Mouse (Mus musculus) layer of hippocampus, postnatal 25 days (tissue): ENCODE results near the gene Araf. TPM values are rescaled to one million over a fixed set of nuclear protein-coding genes. Genes with fewer than 3 reads are reported as not detected.
"Not testable (repeated sequence)": the region's sequence is repeated elsewhere in the genome, so short reads cannot be mapped to it uniquely, and the experiment has no call there.

ENCODE experiments used
- DNase-seq, 2 experiments: peaks; one replicate each; pipeline ENCODE4 v3.0.0; 2022; ENCODE audit warnings: mixed read lengths in 2 of 2, low spot score in 1 of 2; ENCODE audit errors: extremely low spot score in 1 of 2
- total RNA-seq, 2 experiments: library from RNA; stranded (reverse); gene quantifications; 2 replicates each; pipeline ENCODE4 v1.2.3; 2021

The Araf gene
- 100 to 1,000 TPM; 187 to 192 TPM for total RNA-seq

DNA sequence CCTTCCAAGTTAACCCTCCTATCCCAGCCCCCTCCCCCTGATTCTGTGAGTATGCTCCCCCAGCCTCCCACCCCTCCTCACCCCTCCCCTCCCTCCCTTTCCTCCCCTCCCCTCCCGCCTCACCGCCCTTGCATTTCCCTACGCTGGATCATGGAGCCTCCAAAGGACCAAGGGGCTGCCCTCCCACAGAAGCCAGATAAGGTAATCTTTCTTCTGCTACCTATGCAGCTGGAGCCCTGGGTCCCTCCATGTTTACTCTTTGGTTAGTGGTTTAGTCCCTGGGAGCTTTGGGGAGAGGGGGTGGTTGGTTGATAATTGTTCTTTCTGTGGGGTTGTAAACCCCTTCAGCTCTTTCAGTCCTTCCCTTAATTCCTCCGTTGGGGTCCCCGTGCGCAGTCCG, at the start of gene Araf:
TSS of gene Araf (plus strand) at position 134 of the 400 bp plus-strand sequence.
- peak in 1 of 2 experiments; percentile 16 for DNase-seq

DNA sequence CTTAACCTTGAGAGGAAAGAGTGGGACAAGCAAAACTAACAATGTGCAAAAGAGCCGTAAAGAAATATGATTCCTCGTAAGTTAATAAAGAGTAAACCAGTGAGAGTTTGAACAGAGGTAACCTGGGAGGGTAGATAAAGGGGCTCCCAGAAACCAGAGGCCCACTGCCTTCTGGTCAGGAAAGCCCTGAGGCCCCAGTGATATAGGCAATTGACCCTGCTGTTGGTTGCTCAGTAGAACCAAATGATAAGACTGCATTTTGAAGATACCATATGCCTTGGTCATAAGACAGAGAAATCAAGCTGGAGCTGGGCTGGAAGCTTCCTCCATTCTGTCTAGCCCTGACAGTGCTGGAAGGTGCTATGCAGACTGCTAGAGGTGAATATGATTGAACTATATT, 48.8 kb upstream of the Araf start:
- DNase-seq = no peak

DNA sequence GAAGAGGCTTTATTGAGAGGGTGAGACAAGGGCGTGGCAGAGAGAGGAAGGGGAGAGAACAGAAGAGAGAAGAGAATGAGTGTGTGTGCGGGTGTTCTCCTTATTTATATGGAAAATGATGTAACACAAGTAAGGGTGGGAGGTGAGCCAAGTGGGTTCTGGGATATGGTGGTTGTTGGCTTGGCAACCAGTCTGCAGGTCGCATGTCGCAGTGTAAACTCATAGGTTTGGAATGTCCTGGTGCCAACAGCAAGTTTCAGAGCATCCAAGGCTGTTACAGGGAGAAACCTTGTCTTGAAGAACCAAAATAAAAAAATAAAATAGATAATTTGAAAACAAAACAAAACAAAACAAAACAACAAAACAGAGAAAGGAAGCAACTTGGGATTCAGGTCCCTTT, 36.4 kb upstream of the Araf start:
- no peak for DNase-seq

DNA sequence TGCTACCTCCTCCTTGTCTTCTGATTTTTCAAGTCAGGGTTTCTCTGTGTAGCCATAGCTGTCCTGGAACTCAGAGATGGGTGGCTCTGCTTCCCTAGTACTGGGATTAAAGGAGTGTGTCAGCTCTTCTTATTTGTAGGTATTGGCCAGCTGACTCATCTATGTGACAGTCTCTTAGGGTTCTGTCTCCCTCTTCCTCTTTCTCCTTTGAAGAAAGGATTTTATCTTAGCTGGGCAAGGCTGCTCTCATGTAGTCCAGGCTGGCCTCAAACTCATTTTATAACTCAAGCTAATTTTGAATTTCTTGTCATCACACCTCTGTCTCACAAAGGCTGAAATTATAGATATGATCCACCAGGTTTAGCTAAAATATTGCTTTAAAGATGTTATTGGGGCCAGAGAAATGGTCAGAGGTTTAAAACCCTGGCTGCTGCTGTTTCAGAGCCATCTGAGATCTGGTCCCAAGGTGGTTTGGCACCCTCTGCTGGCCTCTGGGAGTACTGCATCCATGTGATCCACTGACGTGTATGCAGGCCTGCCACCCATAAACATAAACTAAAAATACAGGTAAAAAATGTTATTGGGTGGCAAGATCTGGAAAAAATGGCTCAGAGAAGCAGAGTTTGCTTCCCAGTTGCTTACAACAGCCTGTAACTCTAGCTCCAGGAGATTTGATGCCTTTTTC, 26.8 kb upstream of the Araf start:
- DNase-seq = peak; percentile 77 to 95

DNA sequence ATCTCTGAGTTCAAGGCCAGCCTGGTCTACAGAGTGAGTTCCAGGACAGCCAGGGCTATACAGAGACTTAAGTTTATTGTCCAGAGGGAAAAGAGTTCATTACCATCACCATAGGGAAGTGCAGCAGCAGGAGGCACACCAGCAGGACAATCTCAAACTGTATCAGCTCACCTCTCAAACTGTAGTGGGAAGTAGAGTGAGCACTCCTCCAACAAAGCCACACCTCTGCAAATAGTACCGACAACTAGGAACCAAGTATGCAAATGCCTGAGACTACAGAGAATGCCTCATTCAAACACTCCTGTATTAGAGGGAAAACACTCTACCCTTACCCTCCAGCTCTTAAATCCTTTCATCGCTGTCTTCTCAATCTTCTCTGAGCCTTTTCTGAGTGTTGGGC, 25.9 kb upstream of the Araf start:
- DNase-seq = no peak

DNA sequence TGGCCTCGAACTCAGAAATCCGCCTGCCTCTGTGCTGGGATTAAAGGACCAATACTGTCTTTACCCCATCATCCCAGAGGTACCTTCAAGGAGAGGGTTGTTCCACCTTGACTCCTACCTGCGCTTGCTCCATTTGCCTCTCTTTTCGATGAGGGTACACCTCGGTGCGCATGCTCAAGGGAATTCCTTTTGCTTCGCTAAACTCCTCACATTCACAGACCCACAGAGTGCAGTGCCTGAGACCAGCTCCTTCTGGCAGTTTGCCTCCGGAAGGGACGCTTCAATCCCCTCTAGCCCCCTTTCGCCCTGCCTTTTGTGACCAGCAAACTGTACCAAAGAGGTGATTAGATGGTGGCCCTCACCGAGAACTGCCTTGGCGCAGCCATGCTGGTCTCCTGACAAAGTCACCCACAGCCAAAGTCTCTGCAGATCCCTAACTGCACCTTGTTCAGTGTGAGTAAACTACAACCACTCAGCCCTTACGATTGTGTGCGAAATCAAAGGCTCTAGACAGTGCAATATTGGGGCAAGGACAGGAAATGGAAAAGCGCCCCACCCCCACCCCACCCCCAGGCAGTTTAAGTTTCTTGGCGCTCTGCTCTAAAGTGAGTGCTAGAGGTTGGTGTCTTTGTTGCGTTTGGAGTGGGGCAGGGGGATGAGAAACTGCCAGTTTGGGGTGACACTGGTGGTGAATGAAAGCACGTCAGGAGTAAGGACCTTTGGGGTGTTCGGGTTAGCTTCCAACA, 22.2 kb upstream of the Araf start:
- no peak for DNase-seq

DNA sequence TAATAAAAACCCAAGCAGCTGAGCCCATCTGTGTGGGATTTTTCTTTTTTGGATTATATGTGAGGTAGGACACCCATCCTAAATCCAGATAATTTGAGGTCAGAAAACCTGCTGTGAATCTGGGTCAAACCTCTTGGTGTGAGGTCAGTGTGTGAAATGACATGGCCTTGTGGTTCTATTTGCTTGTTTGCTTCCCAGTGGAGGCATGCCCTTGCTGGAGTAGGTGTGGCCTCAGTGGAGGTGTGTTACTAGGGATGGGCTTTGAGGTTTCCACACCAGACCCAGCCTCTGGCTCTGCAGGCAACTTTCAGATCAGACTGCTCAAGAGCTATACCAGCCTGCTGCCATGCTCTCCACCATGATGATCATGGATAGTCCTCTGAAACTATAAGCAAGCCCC, 20.0 kb upstream of the Araf start:
- DNase-seq = no peak

DNA sequence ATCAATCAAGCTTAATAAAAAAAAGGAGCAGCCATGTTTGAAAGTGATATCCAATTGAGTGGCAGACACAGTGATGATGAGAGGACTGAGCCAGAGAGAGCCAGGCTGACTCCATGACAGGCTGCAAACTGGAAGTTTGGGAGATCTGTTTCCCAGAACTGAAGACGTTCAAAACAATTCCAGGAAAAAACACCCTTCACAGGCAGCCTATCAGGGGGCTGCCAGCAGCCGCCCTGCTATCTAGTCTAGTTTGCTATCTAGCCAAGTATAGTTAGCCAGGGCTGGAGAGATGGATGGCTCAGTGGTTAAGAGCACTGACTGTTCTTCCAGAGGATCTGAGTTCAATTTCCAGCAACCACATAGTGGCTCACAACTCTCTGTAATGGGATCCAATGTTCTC, 10.3 kb upstream of the Araf start:
- DNase-seq = no peak

DNA sequence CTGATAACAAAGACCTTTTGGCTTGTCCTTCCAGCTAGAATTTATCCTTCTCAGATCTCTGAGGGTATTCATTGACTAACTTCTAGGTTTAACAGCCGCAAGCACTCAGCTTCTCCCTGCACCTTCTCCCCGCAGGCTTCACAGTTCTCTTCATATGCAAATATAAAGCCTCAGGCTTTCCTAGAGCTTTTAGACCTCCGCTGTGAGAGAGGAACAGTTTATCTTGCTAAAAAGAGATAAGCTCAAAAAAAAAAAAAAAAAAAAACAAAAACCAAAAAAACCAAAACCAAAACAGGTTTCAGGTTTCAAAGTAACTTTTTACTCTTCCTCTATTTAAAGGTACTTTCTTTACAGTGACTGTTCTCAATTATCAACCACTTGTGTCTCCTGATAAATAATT, 5.2 kb upstream of the Araf start:
- no peak for DNase-seq

DNA sequence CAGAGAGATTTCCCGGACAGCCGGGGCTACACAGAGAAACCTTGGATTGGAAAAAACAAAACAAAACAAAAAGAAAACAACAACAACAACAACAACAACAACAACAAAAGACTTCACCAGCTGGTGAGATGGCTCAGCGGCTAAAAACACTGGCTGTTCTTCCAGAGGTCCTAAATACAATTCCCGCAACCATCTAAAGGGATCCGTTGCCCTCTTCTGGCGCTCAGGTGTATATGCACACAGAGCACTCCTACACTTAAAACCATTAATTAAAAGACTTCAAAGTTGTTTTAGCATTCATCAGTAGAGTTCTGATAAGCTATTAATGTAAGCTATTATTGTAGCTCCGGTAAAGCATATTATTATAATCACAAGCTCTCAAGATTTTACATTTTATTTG, 4.4 kb upstream of the Araf start:
- no peak for DNase-seq

DNA sequence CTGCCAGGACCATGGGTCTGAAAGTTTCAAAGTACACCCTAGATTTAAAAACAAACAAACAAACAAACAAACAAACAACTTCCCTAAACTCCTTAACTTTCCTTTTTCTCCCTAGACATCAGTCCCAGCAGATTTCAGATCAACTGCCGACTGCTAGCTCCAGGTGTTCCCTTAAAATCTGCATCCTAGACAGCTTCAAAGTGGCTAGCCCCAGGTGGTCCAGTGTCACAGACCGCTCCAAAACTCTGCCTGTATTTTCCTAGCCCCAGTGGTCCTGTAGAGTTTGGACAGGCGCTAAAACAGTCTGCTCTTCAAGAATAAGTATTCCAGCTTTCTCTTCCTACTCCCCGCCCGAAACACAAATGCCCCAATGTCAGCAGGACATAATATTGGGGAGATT, 3.4 kb upstream of the Araf start:
- DNase-seq = no peak

DNA sequence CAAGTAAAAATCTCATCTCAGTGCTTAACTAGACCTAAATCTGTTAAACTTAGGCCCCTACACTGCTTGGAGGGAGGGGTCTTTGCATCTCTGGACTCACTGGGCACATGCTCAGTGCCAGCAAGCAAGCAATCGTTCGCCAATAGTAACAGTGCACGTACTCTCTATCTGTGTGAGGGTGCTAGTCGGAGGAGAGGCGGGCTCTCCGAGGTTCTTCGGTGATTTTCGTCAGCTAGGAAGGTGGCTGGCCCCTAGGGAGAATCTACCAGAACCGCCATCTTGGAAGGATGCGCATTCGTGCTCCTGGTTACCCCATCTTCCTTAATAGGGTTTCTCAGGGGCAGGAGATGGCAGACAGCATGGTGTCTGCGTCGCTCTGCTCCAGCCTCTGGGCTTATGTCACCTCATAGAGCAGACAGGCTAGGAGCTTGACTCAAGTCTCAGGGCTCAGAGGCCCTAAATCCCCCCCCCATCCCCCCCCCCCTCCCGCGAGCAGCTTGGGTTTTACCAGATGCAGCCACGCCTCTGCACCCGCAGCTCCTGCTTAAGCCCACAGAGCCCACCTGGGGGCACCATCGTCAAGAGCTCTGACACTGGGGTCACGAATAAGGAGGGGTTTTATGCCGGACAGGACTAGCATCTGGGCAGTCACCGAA, 655 bp downstream of the Araf start:
- peak; percentile 47 to 60 for DNase-seq

DNA sequence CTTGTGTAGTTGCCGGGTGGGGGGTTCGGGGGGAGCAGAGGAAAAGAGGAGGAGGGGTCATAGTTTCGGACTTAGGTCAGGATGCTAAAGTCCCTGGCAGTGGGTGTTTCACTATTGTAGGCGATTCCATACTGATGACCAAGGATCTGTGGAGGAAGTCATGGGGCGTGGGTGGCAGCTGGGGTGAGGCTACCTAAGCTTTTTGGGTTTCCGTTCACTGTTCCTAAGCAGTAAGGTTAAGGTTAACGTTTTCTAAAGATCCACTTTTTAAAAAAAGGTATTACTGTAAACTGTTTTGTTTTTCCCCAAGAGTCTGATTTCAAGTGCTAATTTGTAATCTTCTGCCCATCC, 1.2 kb downstream of the Araf start:
- DNase-seq = no peak

DNA sequence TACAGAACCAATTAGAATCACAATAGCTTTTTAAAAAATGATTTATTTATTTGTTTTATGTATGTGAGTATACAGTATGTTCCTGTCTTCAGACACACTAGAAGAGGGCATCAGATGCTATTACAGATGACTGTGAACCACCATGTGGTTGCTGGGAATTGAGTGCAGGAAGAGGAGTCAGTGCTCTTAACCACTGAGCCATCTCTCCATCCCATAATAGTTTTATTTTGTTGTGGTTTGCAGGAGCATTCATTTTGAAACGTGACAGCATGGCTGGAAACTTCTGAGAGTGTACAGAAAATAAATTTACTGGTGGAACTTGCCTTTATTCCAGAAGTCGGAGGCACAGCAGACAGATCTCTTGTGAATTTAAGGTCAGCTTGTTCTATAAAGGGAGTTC, 3.8 kb downstream of the Araf start:
- DNase-seq = no peak

DNA sequence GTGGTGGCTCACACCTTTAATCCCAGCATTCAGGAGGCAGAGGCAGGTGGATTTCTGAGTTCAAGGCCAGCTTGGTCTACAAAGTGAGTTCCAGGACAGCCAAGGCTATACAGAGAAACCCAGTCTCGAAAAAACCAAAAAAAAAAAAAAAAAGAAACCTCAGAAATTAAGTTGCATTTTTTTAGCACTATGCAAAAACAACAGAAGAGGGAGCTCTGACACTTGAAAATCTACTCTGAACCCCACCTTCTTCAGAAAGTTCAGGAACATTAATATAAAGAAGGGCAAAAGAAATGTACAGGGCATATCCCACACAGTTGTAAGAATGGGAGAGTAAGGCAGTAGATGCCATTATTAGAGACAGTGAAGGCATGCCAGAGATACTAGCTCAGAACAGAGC, 6.7 kb downstream of the Araf start:
- DNase-seq = not testable (repeated sequence)

DNA sequence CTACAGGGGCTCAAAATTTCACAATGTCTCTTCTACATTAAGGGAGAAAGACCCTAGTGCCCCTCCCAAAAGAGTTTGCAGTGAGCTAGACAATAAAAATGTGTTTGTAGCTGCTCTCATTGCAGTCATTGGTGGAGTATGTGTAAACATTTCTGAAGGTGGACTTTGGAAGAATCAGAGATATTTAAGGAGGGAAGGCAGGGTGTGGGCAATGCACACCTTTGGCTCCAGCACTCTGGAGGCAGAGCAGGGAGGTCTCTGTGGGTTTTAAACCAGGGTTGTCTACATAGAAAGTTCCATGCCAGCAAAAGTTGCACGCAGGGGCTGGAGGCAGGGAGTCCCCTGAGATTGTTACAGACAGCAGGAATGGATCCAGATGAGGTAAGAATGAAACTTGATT, 8.7 kb downstream of the Araf start:
- DNase-seq = no peak

DNA sequence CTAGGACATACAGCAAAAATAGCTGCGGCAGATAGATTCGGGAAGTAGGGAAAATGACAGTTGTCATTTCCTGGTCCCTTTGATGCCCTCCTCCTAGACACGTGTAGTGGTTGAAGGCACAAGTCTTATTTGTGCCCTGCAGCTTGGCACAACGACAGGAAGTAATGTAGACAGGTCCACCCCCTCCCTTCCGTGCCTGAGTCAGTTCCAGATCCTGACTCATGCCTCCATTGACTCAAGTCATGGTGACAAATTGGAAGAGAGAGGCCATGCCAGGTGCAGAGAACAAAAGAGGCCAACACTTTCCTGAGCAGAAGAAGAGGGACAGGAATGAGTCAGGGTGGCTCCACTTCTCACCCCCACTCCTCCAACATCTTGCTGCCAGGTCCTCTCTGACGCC, 19.4 kb downstream of the Araf start:
- no peak for DNase-seq

DNA sequence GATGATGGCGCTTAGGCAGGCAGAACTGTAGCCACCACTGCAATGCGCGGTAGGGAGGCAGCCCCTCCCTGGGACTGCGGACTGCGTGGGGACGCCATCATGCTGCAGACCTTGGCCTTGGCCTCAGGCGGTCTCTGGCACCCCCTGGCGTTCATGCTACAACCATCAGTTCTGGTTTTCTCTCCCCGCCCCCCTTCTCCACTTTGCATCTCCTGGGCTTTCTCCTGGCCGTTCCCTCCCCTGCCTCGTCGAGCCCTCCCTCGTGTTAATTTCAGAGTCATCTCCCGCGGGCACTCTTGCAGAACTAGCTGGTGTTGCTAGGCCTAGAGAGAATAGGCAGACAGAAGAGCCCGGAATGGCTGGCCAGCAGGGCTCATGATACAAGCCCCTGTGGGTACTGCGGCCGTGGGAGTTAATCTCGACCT, 21.6 kb downstream of the Araf start:
- DNase-seq = peak; percentile 67 to 80

DNA sequence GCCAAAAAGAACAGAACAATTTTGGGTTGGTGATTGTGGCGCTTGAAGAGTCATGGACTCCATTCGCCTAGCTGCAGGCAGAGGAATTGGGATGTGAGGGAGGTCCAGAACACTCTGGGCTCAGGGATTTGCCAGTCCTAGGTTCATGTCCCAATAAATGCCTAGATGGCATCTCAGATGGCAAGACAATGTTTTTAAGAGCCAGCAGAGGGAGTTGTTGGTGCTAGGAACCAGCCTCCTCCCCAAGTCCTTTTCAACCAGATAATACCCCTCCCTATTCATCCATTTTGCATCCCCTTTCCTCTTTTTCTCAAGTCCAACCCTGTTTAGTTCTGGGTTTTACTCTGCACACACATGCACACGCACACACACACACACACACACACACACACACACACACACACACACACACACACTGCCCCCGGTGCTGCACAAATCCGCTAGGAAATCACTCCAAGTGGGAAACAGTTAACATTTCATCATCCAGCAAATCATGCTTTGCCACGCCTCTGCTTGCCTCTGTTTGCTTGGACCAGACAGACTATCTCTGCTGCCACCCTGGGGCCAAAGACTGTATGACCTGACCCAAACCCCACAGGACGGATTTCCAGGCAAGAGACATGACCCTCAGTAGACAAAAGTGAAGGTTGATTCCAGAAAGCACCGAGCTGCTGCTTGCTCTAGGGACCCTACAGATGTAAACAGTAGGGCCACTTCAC, 22.3 kb downstream of the Araf start:
- DNase-seq = peak in 1 of 2 experiments; percentile 28

DNA sequence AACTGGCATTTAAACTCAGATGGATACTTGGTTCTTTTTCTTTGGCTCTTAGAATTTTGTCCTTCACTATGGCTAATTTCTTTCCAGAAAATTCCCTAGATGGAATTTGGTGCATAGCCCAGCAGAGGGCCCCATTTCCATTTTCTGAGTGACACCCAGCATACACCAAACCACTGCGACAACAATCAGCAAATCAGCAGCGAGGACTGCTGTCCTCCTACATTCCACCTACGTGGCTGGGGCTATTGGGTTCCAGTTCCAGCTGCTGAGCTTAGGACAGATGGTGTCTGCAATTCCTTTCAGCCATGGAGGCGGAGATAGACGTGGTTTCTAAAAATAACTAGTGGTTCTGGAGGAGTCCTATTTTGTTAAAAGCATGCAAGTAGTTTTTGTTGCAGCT, 31.3 kb downstream of the Araf start:
- DNase-seq = peak; percentile 33 to 37

DNA sequence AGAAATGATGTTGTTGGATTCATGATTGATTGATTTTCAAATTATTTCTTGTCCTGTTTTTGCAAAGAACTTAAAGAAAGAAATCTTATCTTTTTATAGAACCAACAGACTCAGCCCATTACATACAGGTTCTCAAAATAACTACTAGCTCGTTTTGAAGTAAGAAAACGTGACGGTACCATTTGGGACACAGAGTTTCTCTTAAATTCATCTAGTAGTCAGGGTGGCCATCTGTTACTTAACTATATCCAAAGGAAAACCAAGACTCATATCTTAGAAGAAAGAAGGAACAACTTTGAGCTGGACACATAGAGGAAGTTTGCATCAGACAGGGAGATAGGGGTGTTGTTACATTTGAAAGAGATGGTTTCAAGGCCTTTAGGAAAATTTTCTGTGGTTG, 49.6 kb downstream of the Araf start:
- DNase-seq = no peak
